Mouse (Mus musculus) liver, embryonic 18 days (tissue): ENCODE measurements around the gene Hsd3b5. TPM values are rescaled to one million over a fixed set of nuclear protein-coding genes. Genes with fewer than 3 reads are reported as not detected.

ENCODE experiments used
- polyA plus RNA-seq: library from polyadenylated mRNA; depleted of rRNA; stranded (reverse); fragments of >200 nt; gene quantifications from 2 replicates; pipeline ENCODE4 v1.2.3, GENCODE M21; 2012; rRNA removed

The Hsd3b5 gene
- 0.82 and 1.1 TPM in 2 replicates for polyA plus RNA-seq

DNA sequence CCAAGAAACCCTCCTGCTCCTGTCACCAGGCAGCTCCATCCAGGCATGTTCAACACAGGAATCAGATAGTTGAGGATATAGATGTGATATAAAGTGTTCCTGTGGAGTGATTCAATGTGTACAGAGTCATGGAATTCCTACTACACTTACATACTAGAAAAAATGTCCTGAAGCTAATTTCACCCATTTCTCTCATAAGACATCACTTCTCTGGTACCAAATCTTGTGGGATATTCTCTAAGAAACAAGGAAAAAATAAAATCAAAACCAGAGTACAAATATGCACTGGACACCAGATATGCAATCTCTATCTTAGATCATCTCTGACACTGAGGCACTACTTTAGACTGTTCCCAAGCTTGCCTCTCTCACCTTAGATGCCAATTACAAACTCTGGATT lies at the start of gene Hsd3b5:
Gene Hsd3b5 (minus strand): TSS at position 101 of the 400 bp plus-strand sequence.

DNA sequence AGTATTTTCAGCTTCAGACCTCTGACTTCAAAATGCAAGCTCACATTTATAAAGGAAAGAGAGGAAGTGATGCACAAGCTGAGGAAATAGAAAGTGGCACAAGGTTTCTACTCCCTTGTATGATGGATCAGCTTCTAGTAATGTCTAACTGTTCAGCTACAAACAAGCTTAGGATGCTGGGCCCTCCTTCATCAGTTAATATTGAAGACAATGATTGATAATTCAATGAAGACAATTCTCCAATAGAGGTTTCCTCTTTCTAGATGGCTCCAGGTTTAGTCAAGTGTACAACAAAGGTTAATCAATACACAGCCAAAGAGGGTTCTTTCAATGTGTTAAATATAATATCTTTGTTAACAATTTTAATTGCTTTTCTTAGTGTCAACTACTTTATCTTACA lies 41.3 kb downstream of the Hsd3b5 start, which contains the start of gene Gm10681:
Gene Gm10681 (minus strand): TSS at position 101 of the 400 bp plus-strand sequence.

Other genes starting within 250 kb of the Hsd3b5 start
- 1.9 and 2.3 TPM in 2 replicates for gene Zfp697, start 247.8 kb downstream of the Hsd3b5 start, polyA plus RNA-seq
- not detected in 2 replicates for gene Gm4450, start 173.1 kb downstream of the Hsd3b5 start, polyA plus RNA-seq
- 0.12 and 0.20 TPM in 2 replicates for gene Hsd3b4, start 119.7 kb downstream of the Hsd3b5 start, polyA plus RNA-seq
- 0.12 and 0.20 TPM in 2 replicates for gene Gm10681, start 41.4 kb downstream of the Hsd3b5 start, polyA plus RNA-seq
- gene Hsd3b2, start 94.3 kb upstream of the Hsd3b5 start, polyA plus RNA-seq: 3.1 and 4.0 TPM in 2 replicates
- 142 and 179 TPM in 2 replicates for gene Hsd3b3, start 132.9 kb upstream of the Hsd3b5 start, polyA plus RNA-seq
- 23.1 and 43.7 TPM in 2 replicates for gene Hsd3b6, start 184.2 kb upstream of the Hsd3b5 start, polyA plus RNA-seq
- gene Hsd3b1, start 229.5 kb upstream of the Hsd3b5 start, polyA plus RNA-seq: 189 and 221 TPM in 2 replicates